ENCODE assay signal across 7 mouse cellular contexts in genomic region chr7:130668729-130669281, GRCm38 (mm10).
DNase-seq lines count a peak whose midpoint lies in the region; ATAC-seq and TF ChIP-seq lines count a peak whose summit lies in the region.

No protein-coding gene starts in this region.

- no peak for DNase-seq in ovary, postnatal 36 days (ENCODE audit: low spot score)
- DNase-seq in cerebellum, adult 9-10 months = no peak
- no peak for DNase-seq in spleen, postnatal 36 days (ENCODE audit: low spot score in 2 of 2)

- H3K9ac ChIP-seq in embryonic facial prominence, embryonic 12.5 days = no peak overlapping the region
- H3K9ac ChIP-seq in intestine, embryonic 15.5 days = no peak overlapping the region
- no peak overlapping the region for H3K9ac ChIP-seq in liver, embryonic 15.5 days

- H3K9me3 ChIP-seq in embryonic facial prominence, embryonic 12.5 days = 0 out of 2 replicates have a peak, but pooled peaks cover 4% of the 10 kb centered on the region
- no peaks in the 10 kb centered on the region for H3K9me3 ChIP-seq in intestine, embryonic 15.5 days
- no peaks in the 10 kb centered on the region for H3K9me3 ChIP-seq in liver, embryonic 15.5 days (replicated peaks)

- no peak for TF ChIP-seq POLR2A in bone marrow macrophage, adult 2 months (IDR thresholded peaks at IDR 0.05; ENCODE audit: borderline replicate concordance, low read depth, low read length)

- H3K27me3 ChIP-seq in embryonic facial prominence, embryonic 12.5 days = no peaks in the 10 kb centered on the region
- H3K27me3 ChIP-seq in intestine, embryonic 15.5 days (replicated peaks) = no peaks in the 10 kb centered on the region
- no peaks in the 10 kb centered on the region for H3K27me3 ChIP-seq in liver, embryonic 15.5 days

- H3K4me1 ChIP-seq in bone marrow macrophage, adult 2 months (ENCODE audit: control insufficient read depth, insufficient read depth, low read length) = peaks cover 37% of the 10 kb centered on the region
- peaks cover 29% of the 10 kb centered on the region for H3K4me1 ChIP-seq in embryonic facial prominence, embryonic 12.5 days
- H3K4me1 ChIP-seq in intestine, embryonic 15.5 days (replicated peaks) = peaks cover 28% of the 10 kb centered on the region
- peaks cover 23% of the 10 kb centered on the region for H3K4me1 ChIP-seq in liver, embryonic 15.5 days (replicated peaks)

- no peak overlapping the region for H3K4me3 ChIP-seq in bone marrow macrophage, adult 2 months (ENCODE audit: insufficient read depth, low read length)
- no peak overlapping the region for H3K4me3 ChIP-seq in embryonic facial prominence, embryonic 12.5 days
- H3K4me3 ChIP-seq in intestine, embryonic 15.5 days (replicated peaks) = no peak overlapping the region
- H3K4me3 ChIP-seq in liver, embryonic 15.5 days (replicated peaks) = no peak overlapping the region

- no peak overlapping the region for H3K4me2 ChIP-seq in embryonic facial prominence, embryonic 12.5 days (replicated peaks)
- no peak overlapping the region for H3K4me2 ChIP-seq in intestine, embryonic 15.5 days (replicated peaks)
- H3K4me2 ChIP-seq in liver, embryonic 15.5 days = no peak overlapping the region

- H3K36me3 ChIP-seq in embryonic facial prominence, embryonic 12.5 days = peaks cover 13% of the 10 kb centered on the region
- H3K36me3 ChIP-seq in intestine, embryonic 15.5 days = peaks cover 7% of the 10 kb centered on the region; the same call in 1 of the 2 replicates
- no peaks in the 10 kb centered on the region for H3K36me3 ChIP-seq in liver, embryonic 15.5 days (replicated peaks)

- WGBS in embryonic facial prominence, embryonic 12.5 days = 47% methylated on average over 7 of the region's 7 CpGs
- WGBS in intestine, embryonic 15.5 days = 38% methylated on average over 7 of the region's 7 CpGs
- WGBS in liver, embryonic 15.5 days (ENCODE audit: insufficient replicate concordance) = 47% methylated on average over 7 of the region's 7 CpGs

- no peak for TF ChIP-seq CTCF in bone marrow macrophage, adult 2 months (IDR thresholded peaks at IDR 0.05; ENCODE audit: low read depth, low read length)

- ATAC-seq in embryonic facial prominence, embryonic 12.5 days (ENCODE audit: insufficient number of reproducible peaks, insufficient read depth, low FRiP score, low TSS enrichment) = 0 out of 2 replicates have a peak, but pooled peaks have one; percentile 7
- 0 out of 2 replicates have a peak, but pooled peaks have one; percentile 13 for ATAC-seq in intestine, embryonic 15.5 days
- peak; percentile 16; the same call in 1 of the 2 replicates for ATAC-seq in liver, embryonic 15.5 days (ENCODE audit: insufficient read depth)

- H3K27ac ChIP-seq in bone marrow macrophage, adult 2 months (ENCODE audit: insufficient read depth, low read depth, low read length) = peak overlapping the region; percentile 45
- peak overlapping the region; percentile 86 for H3K27ac ChIP-seq in embryonic facial prominence, embryonic 12.5 days
- peak overlapping the region; percentile 67 for H3K27ac ChIP-seq in intestine, embryonic 15.5 days
- H3K27ac ChIP-seq in liver, embryonic 15.5 days (replicated peaks) = peak overlapping the region; percentile 48
